Mouse (Mus musculus) frontal cortex, postnatal 25 days (tissue): Measurements from ENCODE around the gene Fam98c.
"Not testable (repeated sequence)": the region's sequence is repeated elsewhere in the genome, so short reads cannot be mapped to it uniquely, and the experiment has no call there.

ENCODE experiments used
- DNase-seq, 2 experiments: peaks; one replicate each; pipeline ENCODE4 v3.0.0; 2022; ENCODE audit warnings: low spot score in 2 of 2

Fam98c gene

DNA sequence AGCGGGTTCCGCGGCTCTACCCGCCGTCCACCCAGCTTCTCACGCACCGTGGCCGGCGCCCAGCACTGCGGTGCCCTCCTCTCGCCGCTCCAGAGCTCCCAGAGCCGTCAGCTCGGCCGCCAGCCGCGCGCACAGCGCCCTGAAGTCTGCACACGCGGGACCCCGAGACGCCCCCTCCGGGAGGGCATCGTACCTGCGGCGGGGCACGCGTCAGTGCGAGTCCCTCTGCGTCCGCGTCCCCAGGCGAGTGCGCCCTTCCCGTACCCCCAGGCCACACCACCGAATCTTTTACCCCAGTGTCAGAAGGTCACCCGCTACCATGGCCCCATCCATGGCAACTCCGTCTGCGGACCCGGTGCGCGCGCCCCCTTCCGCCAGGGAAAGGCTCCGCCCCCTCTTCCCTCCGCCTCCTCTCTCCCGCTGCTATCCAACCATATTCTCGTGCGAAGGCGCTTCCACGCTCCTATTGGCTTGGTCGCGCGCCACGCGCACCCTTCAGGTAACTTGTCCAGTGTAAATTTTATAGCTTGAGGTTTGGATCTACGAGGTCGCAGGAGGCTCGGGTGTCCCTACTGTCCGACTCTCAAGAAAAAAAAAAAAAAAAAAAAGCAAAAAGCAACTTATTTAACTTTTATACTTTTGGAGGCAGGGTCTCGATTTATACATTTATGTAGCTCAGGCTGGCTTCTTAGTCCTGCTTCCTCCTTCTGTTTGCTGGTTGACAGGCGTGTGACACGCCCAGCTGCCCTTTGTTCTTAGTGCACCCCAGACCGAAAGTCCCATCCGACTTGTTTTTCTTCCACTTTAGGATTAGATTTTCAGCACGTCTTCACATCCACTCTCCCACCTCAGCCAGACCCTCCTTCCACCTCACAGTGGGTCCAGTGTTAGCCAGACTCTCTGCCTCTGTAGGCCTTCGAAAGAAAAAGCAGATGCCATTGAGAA lies at the start of gene Fam98c:
TSS of gene Fam98c (minus strand) at position 397 of the 945 bp plus-strand sequence.
- DNase-seq, result peak; percentile 67 to 71

- no peak for DNase-seq
Observed at GRCm38 (mm10) chr7:29202577-29202976, 46.5 kb upstream of the Fam98c start.

- DNase-seq, result not testable (repeated sequence)
Observed at GRCm38 (mm10) chr7:29194230-29194629, 38.2 kb upstream of the Fam98c start.

DNA sequence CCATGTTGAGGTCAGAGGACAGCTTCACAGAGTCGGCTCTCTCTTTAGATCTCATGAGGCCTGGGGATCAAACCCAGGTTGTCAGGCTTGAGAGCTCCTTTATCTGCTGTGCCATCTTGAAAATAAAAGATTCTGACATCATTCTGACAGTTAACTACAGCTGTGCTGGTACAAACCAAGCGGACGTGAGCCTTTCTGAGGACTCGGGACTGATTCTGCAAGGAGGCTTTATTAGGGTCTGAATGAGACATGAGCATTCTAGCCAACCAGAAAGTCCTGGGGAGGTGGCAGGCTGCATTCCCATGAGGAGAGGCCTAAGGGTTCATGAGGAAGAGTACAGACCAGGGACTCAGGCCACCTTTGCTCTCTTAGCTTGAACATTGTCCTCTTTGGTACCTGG lies 25.3 kb upstream of the Fam98c start:
- not testable (repeated sequence) for DNase-seq

- no peak for DNase-seq
Observed at GRCm38 (mm10) chr7:29180854-29181236, 24.8 kb upstream of the Fam98c start.

- DNase-seq, result peak; percentile 86 to 90
Observed at GRCm38 (mm10) chr7:29180077-29180853, 24.2 kb upstream of the Fam98c start, which contains the start of gene Psmd8. Gene Psmd8, minus strand, starts transcription at chr7:29180701.

DNA sequence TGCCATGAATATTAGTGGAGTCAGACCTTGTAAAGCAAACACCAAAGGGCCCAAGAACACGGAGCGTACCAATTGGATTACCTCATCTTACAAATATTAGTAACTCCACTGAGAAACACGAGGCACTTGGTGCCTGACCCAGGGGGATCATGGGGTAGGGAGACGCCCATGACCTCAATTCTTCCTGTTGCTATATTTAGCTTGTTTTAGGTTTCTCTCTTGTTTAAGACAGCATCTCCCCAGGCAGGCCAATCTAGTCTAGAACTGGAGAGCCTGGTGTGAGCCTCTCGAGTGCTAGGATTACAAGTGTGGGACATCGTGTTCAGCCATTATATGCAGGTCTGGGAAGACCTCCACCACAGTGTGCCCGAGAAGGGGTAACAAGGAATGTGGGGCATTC lies 23.3 kb upstream of the Fam98c start:
- no peak for DNase-seq

DNA sequence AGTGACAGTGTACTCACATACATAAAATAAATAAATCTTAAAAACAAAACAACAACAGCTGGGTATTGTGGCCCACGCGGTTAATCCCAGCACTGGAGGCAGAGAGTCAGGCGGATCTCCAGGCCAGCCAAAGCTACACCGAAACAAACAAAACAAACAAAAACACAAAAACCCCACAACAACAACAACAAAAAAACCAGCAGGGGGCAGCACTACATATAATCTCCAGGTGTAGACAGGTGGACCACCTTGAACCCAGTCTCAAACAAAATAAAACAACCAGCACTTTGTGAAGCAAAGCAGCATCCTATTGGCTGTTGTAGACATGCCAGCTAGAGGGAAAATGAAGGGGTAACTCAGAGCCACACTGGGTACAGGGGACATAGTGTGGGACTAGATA lies 22.1 kb upstream of the Fam98c start:
- DNase-seq, result no peak

- DNase-seq, result no peak
Observed at GRCm38 (mm10) chr7:29172390-29173016, 16.5 kb upstream of the Fam98c start.

GRCm38 (mm10) chr7:29171562-29172097 lies 15.6 kb upstream of the Fam98c start:
- DNase-seq, result no peak

DNA sequence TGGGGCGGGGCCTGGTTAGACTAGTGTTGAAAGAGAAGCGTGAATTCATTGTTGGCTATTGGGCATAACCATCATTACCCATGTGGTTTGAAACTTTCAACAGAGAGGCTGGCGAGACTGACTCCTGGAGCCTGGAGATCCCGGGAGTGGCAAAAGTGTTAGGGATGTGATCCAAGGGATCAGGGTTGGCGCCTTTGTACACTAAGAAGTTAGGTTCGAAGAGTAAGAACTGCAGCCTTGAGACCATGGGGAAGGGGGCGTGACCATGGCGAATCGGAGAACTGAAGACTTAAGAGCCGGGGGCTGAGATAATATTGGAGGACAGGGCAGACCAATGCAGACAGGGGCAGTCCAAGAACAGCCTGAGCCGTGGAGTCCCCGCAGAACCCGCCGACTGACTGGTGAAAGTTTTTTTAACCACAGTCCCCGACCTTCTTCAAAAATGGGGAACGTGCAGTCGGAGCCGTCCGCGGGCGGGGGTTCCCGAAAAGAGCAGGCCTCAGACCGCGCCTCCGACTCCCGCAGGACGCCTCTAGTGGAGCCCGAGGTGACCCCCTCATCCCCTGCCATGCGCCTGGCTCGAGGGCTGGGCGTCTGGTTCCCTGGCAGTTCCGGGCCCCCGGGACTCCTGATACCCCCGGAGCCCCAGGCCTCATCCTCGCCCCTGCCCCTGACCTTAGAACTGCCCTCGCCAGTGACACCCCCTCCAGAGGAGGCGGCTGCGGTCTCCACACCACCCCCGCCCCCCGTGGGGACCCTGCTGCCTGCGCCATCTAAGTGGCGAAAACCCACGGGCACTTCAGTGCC lies 14.9 kb upstream of the Fam98c start:
- DNase-seq, result no peak

- peak in 1 of 2 experiments; percentile 27 for DNase-seq
Observed at GRCm38 (mm10) chr7:29170066-29170754, 14.2 kb upstream of the Fam98c start, which contains the start of the genes Ggn and Spred3. Gene Ggn, plus strand, starts transcription at chr7:29170210. Gene Spred3, minus strand, starts transcription at chr7:29170411.

DNA sequence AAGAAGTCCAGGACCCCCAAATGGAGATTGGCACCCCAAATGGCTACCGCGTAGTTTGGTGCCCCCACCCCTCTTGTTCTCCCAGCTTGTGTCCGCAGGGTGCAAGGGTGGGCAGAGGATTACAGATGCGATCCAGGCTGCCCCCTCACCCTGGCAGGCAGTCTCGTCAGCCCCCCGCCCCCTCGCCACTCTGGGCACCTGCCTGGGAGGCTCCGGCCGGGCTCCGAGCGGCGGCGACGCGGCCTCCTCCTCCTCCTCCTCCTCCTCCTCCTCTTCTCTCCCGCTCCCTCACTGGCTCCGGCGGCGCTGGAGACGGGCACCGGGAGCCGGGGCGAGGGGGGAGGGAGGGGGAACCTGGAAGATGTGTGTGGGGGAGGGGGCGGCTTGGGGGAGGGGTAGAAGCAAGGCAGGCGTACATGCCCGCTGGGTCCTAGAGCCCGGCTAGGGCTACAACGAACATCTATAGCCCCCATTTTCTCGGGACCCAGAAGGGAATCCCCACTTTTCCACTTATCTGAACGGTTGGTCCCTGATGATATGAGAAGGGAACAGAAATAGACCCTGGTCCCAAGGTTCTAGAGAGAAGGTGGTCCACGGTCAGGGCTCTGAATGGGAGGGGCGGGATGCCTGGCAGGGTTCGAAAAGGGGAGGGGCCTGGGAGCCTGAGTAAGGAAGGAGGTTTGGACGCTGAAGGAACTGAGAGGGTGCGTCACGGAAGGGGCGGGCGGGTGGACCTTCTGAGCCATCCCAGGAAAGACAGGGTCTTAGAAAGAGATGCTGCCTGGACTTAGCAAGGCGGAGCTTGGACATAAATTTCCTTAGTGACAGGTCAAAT lies 13.4 kb upstream of the Fam98c start:
- peak; percentile 62 to 76 for DNase-seq

GRCm38 (mm10) chr7:29168791-29169230 lies 12.8 kb upstream of the Fam98c start:
- DNase-seq, result no peak

DNA sequence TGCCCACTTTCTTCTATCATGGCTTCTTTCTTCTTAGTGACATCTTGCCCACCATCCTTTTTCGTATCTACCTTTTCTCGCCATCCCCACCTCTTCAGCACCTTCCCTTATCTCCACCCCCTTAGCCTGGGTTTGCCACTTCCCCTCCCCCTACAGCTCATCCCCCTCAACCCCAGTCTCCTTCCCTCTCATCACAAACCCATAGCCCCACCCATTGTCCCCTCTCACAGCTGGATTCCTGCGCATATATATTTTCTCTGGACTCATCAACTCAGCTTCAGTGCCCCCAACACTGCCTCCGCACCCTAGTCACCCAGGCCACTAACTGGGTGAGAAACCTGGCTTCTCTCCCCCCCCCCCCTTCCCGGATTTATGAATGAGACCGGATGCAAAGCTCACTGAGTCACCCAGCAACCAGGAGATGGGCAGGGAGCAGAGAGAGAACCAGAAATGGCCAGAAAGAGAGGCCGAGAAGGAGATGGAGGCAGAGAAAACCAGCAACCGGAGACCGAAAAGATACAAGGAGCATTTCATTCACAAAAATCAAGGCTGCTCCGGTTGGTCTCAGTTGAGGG lies 12.2 kb upstream of the Fam98c start:
- DNase-seq, result no peak

GRCm38 (mm10) chr7:29167656-29168055 lies 11.6 kb upstream of the Fam98c start:
- no peak for DNase-seq

- no peak for DNase-seq
Observed at GRCm38 (mm10) chr7:29162750-29163525, 6.9 kb upstream of the Fam98c start.

DNA sequence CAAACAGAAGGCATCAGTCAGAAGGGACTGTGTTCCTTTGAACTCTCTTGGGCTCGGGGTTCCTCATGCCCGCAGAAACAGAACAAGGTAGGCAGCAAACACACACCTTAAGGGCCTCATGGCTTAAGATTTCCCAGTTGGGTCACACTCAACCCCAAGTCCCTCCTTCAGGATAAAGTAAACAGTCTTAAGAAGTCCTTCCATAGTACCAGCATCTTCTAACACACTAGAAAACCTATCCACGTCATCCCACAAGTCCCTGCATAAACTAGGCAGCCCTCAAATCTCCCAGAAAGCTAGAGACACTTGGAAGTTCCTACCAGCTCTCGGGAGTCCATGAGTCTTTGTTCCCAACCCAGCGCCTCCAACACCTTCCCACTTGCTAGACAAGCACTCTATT lies 6.3 kb upstream of the Fam98c start:
- DNase-seq, result no peak
